Mouse (Mus musculus) heart, postnatal 25 days (tissue): Measurements from ENCODE around the gene Gm42674. TPM values are rescaled to one million over a fixed set of nuclear protein-coding genes. Genes with fewer than 3 reads are reported as not detected.
A peak's percentile ranks its signal among the peaks of the same experiment; 100 is the strongest.

ENCODE experiments used
- DNase-seq: peaks from one replicate; pipeline ENCODE4 v3.0.0; 2022; ENCODE audit warnings: low spot score
- intact Hi-C: fragments of 180-260 bp; cut with DNase I; formaldehyde crosslinking; loops from one replicate; pipeline ENCODE4 v1.15.1; 2025
- total RNA-seq, 2 experiments: library from RNA; stranded (reverse); gene quantifications; 2 replicates each; pipeline ENCODE4 v1.2.3; 2021

The Gm42674 gene
- total RNA-seq, 2 experiments from 2014 or later: not detected

DNA sequence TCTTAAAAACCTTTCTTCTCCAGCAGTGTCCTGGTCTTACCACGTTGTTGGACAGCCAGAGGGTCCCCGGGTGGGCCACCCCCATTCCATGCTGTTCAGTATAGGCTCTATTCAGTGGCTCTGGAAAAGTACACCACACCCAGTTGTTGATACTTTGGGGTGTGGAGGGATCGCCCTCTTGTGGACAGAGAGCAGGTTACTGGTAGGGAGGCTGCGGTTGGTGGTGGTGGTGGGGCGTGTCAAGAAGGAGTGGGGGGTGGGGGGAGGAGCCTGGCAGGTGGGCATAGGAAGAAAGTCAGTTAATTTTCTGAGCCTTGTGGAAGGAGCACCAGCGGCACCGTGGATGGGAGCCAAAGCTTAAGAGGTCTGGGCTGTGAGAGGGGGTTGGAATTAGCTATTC is 13.7 kb downstream of the Gm42674 start:
- DNase-seq: peak; percentile 59

DNA sequence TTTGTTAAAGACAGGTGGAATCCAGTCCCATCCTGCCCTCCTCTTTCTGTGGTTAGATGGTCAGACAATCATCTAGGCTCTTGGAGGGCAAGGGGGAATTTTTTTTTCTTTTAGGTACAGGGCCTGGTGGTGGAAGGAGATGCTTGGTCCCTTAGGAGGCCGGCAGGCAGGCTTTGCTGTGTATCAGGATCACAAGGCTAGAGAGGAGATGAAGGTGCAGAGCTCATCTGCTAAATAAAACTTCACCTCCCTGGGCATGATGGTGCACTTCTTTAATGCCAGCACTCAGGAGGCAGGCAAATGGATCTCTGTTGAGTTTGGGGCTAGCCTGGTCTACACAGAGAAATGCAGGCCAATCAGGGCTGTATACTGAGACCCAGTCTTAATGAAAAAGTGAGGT is 14.2 kb downstream of the Gm42674 start:
- intact Hi-C loops: loop anchor here (1.0 to 10.0 kb wide), 4 partner anchors 31 to 201 kb away; partner anchors contain the start of gene Snapin
- DNase-seq: no peak

More for the DNA sequence above, 13.7 kb downstream of the Gm42674 start:
- intact Hi-C loops: loop anchor here (1.0 to 10.0 kb wide), 4 partner anchors 30 to 201 kb away; partner anchors contain the start of gene Snapin

DNA sequence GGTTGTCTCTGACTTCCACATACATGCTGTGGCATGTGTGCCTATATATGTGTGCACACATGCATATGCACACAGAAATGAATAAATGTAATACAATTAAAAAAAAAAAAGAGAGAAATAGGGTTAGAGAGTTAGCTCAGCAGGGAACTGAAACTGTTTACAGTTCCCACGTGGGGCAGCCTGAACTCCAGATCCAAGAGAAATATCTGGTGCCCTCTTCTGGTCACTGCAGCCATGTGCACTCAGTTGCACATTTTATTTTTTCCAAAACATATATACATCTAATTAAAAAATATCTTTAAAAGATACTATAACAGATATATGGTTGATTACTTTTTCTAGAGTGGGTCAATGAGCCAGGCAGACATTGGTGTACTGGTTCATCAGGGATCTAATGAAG is 15.9 kb downstream of the Gm42674 start:
- no peak for DNase-seq
- intact Hi-C loops: loop anchor here (10.0 kb wide), 1 partner anchor 203 kb away; no protein-coding TSS in a partner anchor

DNA sequence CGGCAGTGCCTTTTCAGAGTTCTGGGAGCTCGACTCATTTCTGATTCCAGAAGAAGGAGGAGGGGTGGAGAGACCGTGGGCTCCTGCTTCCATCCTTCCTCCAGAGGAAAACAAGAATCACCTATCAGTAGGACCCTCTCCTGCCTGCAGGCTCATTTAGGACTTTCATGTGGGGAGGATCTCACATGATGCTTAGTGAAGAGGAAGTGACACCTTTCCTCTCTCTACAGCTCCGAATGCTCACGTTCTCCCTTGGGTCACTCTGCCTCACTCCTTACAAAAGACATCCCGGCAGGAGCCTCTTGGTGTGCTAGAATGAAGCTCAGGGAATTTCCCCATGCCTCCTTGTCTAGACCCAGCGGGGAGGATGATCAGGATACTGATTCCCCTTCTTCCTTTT is 19.8 kb downstream of the Gm42674 start:
- intact Hi-C loops: no loop called here

DNA sequence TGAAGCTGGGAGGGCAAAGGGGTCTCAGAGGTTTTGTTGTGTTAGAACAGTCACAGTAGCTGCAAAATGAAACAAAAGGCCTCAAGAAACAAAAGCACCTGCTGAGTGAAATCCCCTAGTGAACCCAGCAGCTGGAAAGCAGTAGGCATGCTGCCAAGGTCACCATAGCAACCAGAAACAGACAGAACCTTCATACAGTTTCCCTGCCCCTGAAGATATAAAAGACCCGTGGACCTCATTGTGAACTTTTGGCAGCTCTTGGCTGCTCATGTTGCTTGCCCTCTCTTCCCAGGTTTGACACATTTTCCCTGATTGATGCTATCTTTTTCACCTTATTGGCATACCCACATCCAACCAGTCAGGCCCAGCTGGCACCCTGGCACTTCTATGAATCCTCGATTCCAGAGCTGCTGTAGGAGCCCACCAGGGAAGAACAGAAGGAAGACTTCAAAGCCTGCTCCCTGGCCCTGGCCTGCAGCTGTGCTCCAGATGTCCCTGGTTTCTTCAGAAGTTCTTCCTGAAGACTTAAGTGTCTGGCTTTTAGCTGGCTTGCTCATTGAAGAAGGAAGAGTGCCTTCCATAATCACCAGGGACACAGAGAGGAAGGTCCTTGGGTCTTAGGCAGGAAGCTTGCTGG is 21.8 kb downstream of the Gm42674 start:
- intact Hi-C loops: no loop called here

More for the DNA sequence above, 19.8 kb downstream of the Gm42674 start:
- DNase-seq: no peak

DNA sequence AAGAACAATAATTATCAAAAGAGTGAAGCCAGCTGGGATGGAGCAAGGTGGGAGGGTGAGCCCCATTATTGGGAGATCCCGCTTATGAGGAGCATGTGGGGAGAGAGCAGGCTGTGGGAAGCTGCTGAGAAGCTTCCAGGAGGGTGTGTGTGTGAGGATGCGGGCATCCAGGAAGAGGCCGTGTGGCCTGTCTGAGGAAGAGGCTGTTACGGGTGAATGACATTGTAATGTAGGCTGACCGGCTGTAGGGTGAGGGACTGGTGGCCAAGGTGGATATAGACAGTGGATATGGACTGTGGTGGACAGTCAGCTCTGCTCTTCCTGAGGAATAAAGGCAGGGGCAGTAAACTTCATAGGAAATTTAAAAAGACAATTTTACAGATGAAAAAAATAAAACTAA is 23.8 kb downstream of the Gm42674 start:
- intact Hi-C loops: no loop called here
- DNase-seq: no peak

More for the DNA sequence above, 21.8 kb downstream of the Gm42674 start:
- no peak for DNase-seq

DNA sequence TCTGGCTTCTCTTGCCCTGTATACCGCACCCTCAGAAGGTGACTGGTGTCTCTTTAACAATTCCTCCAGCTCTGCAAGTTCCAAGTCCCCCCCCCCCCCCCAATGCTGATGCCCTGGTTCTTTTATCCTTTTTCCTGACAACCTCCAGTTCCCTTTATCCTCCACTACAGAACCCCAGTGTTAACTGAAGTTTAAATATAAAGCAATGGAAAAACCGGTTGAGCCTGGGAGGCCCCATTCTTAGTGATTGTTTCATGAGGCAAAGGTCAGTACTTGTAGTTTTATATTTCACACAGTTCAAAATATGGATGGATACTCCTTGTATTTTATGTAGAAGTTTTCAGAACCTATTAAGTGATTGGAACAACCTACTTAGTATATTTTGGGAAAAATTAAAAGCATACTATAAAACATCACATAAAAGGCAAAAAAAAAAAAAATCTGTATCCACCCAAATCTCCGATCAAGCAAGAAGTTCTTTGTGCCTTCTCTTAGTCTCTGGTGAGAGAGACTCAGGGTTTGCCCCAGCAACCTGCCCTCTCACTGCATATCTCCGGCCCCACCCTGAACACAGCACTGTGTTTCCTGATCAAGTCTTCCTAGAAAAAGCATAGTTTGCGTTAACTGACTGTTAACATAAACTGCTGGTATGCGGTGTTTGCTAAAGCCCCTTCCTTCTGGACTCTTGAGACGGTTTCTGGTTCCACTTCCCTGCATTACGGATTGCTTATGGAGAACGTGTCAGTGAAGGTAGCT is 24.7 kb downstream of the Gm42674 start:
- DNase-seq: no peak
- intact Hi-C loops: no loop called here

DNA sequence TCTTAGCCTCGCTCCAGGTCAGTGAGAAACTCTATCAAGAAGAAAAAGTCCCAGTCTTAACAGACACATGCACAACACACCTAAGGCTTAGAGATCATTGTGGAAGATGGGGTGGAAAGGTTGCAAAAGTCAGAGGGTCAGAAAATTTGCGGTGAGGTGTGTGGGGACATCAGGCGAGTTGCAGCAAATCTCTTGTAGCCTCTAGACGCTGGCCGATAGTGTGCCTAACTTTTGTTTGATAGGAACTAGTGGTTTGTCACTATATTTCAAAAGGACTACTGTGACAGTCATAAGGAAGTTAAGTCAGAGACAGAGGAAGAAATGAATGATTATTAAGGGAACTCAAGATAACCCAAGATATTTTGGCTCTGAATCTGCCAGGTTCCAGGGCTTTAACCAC is 25.7 kb downstream of the Gm42674 start:
- DNase-seq: no peak
- intact Hi-C loops: no loop called here

DNA sequence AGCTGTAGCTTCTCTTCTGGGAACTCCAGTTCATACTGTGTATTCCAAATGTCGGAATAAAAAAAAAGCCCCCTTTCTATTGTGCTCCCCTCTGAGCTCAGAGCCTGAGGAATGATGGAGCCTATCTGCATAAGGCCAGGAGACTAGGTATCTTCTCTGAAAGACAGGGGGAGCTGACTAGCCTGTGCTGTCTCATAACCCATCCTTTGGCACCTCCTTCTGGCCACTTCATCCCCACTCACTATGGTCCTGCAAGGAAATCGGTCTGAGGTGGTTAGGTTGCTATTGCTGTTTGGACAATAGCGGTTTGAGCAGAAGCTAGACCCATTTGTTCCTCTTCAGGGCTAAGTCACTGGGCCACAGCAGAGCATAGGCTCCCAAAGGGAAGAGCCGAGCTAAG is 26.1 kb downstream of the Gm42674 start:
- no peak for DNase-seq
- intact Hi-C loops: no loop called here

DNA sequence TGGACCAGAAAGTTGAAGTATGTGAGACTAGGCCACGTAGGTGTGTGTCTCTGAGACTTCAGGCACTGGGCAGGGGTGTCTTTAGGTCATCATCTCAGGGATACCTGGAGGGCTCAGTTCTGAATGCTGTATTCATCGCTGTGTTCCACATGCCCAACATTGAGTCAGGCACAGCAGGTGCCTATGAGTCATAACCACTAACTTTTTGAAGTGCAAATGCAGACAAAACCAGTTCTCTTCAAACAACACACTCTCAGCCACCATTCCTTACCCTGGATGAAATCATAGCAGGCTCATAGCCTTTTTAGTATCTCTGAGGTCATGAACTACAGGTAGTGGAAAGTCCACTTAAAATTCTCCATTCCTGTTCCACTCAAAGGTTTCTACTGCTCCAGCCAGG is 27.6 kb downstream of the Gm42674 start:
- no peak for DNase-seq
- intact Hi-C loops: no loop called here

DNA sequence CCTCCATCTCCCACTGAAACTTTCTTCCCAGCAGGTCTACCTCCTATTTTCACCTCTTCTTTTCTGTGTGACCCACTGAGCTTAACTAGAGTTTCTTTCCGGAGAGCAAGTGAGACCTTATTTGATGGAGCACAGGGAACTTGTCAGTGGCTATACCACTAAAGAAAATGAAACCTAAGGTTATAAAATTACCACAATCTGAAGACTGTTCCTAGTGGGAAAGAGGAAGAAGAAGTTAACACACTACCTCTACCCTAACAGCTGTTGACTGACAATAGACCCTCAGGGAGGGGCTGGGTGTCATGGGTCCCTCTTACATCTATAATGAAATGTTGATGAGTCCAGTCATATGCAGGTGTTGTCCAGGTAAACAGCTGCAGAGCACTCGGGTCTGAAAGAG is 30.3 kb downstream of the Gm42674 start:
- intact Hi-C loops: no loop called here
- DNase-seq: no peak

DNA sequence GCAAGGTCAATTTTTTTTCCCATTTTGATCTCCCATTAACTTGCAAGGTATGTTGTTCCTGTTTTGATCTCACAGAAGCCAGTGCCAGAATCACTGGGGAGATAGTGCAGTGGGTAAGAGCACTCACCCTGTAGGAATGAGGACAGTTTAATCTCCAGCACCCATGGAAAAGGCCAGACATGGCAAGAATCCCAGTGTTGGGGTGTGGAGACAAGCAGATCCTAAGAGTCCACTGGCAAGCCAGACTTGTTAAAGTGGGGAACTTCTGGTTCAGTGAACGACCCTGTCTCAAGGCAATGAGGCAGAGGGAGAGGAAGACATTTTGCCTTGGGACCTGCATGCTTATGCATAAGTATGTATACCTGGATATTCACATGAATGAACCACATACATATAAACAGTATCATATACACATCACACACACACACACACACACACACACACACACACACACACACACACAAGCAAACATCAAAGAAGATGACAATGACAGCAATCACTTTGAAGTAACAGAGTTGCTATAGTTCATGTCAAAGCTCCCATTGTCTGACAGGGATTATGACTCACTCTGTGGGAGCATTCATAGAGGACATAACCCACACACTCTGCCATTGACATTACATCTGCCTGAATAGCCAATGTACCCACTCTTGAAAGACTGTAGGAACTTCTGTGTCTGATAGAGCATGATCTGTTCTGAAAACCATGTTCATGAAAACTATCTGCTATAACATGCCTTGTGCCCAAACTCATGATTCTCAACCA is 37.0 kb downstream of the Gm42674 start:
- intact Hi-C loops: no loop called here

DNA sequence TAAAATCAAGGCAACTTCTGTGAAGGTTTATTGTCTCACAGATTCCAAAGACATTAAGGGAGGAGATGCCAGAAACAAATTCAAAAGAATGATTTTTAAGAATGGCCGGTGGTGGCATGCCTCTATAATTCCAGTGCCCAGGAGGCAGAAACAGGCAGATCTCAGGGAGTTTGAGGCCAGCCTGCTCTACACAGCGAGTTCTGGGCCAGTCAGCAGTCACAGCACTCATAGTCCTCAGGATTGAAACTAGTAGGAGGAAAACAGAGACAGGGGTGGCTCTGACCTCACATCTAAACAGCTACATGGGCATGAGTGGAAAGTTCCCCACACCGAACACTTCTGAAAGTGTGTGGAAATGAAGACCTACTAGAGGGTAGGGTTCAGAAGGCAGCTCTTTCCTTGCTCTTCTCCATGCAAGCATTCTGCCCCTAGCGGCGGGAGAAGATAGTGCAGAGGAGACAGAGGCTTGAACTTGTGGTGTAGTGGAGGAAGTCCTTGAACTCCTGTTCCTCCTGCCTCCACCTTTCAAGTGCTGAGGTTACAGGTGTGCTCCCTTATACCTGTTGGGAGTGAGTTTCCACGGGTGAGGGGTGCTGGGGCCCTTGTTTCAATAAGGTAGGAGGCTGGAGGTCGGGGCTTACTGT is 37.9 kb downstream of the Gm42674 start:
- intact Hi-C loops: no loop called here
- no peak for DNase-seq

More for the DNA sequence above, 37.0 kb downstream of the Gm42674 start:
- DNase-seq: no peak

DNA sequence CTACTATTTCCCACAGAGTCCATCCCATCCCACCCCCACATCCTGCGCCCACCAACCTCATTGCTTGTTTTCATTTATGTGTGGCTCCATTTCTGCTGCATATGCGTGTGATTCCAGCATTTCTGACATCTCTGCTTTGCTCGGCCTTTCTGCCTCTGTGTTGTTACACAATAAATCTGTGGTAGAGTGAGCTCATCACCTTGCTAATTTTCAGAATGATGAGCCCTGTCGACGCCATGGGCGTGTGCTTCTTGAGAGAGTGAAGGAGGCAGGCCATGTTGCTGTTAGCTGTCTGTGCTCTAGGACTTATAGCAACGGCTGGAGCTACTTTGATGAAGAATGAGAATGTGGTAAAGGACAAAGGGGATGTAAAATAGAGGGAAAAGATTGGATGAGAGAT is 39.3 kb downstream of the Gm42674 start:
- intact Hi-C loops: no loop called here
- DNase-seq: no peak

DNA sequence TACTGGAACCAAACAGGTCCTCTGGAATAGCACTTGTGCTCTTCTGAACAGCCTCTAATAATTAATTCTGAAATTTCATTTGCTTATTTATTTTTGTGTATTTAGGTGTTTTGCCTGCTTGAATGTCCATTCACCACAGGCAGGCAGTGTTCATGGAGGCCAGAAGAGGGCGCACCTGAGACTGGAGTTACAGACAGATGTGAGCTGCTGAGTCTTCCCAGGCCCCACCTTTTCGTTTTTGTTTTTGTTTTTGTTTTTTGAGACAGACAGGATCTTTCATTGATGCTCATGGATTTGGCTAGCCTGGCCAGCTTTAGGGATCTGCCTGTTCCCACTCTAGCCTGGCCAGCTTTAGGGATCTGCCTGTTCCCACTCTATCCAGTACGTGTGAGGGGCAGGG is 42.5 kb downstream of the Gm42674 start:
- intact Hi-C loops: no loop called here
- no peak for DNase-seq

DNA sequence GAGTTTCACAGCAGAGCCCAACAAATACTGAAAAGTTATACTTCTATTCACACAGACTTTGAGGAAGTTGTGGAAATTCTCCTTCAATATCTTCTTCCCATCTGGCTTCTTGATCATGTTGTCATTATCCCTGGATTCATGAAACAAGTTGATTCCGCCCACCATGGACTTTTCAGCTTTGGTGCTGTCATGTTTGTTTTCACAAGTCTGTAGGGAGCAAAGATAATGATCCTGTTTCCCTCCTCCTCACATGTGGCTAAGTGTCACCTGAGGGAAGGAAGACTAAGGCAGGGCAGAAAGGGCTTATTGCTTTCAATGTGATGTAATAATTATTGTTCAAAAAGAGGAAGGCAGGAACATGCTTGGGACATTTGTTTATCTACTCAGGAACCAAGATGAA is 45.6 kb downstream of the Gm42674 start:
- intact Hi-C loops: no loop called here
- no peak for DNase-seq

DNA sequence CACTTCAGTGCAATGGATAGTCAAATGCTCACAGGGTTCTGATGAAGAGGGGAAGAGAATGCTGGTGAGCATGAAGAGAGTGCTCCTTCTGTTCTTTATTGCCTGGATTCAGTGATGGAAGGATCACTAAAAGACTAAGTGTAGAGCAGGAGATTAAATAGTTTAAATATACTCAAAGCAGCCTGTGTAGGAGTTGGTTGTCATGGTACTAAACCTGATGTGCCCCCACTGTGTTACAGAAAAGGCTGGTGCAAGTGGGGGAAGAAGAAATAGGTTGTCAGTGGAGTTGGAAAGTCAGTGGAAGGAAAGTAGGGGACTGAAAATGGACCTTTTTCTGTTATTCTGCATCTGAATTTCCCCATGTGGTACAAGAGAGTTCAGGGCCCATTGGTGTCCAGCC is 47.3 kb downstream of the Gm42674 start:
- intact Hi-C loops: no loop called here
- DNase-seq: no peak

DNA sequence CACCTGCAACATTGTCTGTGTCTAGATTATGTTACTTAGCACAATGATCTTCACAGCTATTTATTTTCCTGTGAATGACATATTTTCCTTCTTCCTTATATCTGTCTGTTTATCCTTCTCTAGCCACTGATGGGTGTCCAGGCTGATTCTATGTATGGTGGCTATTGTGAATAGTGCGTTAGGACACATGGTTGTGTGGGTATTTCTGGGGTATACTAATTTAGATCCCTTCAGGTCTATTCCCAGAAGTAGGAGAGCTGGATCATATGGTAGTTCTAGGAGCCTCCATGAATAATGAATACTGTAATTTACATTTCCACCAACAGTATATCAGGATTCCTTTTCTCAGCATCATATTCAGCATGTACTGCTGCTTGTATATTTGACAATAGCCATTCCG is 48.1 kb downstream of the Gm42674 start:
- intact Hi-C loops: no loop called here
- no peak for DNase-seq

DNA sequence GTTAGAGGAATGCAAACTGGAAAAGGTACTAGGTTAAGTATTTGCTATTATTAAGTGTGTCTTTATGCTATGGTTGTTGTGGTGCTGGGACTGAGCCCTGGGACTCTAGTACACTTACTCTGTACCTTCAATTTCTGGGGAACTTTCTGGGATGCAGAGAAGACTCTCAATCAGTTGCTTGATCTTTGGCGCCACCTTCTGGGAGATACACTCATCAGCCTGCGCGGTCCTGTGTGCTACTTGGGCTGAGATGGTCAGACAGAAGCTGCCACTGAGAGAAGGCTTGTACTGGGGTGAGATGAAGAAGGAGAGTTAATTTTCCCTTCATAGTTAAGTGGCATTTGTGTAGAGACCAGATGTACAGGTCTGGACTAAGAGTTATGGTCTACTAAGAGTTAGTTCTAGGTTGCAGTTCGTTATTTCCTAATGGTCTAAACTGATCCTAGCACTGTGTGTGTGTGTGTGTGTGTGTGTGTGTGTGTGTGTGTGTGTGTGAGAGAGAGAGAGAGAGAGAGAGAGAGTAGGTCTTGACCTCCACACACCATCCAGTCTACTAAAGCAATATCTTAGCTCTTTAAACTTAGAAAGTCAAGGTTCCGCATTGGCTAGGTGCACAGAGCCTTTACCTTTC is 51.3 kb downstream of the Gm42674 start:
- intact Hi-C loops: loop anchor here (1.0 to 2.0 kb wide), 3 partner anchors 68 to 164 kb away; no protein-coding TSS in a partner anchor
- peak; percentile 9 for DNase-seq

DNA sequence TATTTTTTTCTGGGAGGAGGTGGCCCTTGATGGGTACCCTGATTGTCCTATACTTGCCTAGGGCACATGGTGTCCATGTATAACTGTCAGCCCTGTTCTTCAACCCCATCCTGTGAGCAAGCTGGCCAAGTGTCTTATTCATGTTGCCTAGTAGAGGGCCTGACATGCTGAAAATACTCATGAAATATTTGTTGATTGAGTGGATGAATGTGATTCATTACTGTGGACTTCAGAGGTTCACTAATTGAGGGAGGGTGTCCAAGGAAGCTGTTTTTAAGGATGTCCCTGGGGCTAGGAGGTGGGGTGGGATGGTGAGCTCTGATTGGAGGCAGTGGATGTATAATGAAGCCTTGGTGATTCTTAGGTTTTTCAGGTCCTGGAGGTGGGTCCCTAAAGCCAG is 52.0 kb downstream of the Gm42674 start, which contains the start of gene S100a7a:
Gene S100a7a (plus strand): TSS at position 301 of the 400 bp plus-strand sequence.
- intact Hi-C loops: loop anchor here (1.0 to 2.0 kb wide), 3 partner anchors 68 to 165 kb away; no protein-coding TSS in a partner anchor

More for the DNA sequence above, 52.0 kb downstream of the Gm42674 start, which contains the start of gene S100a7a:
- no peak for DNase-seq
